ENCODE assay signal across 21 mouse cellular contexts in the genomic region with DNA sequence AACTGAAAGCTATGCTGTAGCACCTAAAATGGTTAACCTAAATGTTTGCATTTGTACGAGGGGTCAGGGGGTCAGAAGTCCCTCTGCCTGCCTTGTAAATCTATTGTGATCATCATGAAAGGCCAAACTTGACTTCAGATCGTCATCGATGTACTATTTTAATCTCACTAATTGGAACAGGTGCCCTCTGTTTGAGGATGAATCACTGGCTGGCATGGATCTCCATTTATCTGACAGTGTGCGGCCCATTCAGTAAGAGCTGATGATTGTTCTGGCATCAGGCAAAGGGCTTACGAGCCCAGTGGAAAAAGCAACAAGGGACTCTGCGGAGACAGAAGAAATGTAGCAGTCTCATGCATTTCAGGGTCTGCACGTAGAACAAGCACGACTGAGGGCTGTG.
DNase-seq lines count a peak whose midpoint lies in the region; ATAC-seq and TF ChIP-seq lines count a peak whose summit lies in the region.
"Had no signal": no experiment of that assay in that cellular context is flagged by ENCODE, and none has a peak within 500 bp of the region (broad histone marks: within the 10 kb centered on the region; RNA-seq: fewer than 3 reads in every experiment).

No protein-coding gene starts in this region.

- H3ac ChIP-seq in C2C12 (ENCODE audit: control insufficient read depth, insufficient read length, low read depth), result no peak overlapping the region

- no peak overlapping the region for H3K9ac ChIP-seq in liver, embryonic 16.5 days (ENCODE audit: low read depth, low read length)
- no peak overlapping the region for H3K9ac ChIP-seq in midbrain, postnatal 0 days (replicated peaks; ENCODE audit: low read length, poor library complexity, severe bottlenecking)
- H3K9ac ChIP-seq: embryonic facial prominence, embryonic 15.5 days; hindbrain, embryonic 14.5 days had no signal

- ATAC-seq in G1E (ENCODE audit: extremely low read depth, insufficient number of reproducible peaks, low FRiP score, poor library complexity, severe bottlenecking), result no peak
- 0 out of 2 replicates have a peak, but pooled peaks have one; percentile 3 for ATAC-seq in liver, embryonic 16.5 days (ENCODE audit: low read depth)
- no peak for ATAC-seq in midbrain, postnatal 0 days (ENCODE audit: low FRiP score)
- ATAC-seq: midbrain, embryonic 16.5 days had no signal

- DNase-seq in layer of hippocampus, adult 11-12 months (ENCODE audit: low spot score), result peak; percentile 52
- no peak for DNase-seq in layer of hippocampus, postnatal 10 days (ENCODE audit: low spot score in 2 of 2)
- no peak for DNase-seq in G1E (ENCODE audit: low spot score)
- no peak for DNase-seq in retina, postnatal 1 day
- DNase-seq in midbrain, postnatal 0 days (ENCODE audit: low spot score), result no peak
- DNase-seq: adrenal gland, postnatal 36 days; cerebellum, adult 9-10 months; gastrocnemius, postnatal 10 days; heart, adult 18-20 months; heart, postnatal 36 days; kidney, adult 9 months; kidney, postnatal 25 days; lung, adult 2 months; thymus, adult 2 months had no signal

- peaks cover 44% of the 10 kb centered on the region for H3K79me3 ChIP-seq in C2C12 (ENCODE audit: low read depth)

- H3K4me2 ChIP-seq in liver, embryonic 16.5 days (ENCODE audit: low read depth, low read length), result peak overlapping the region; percentile 29; the same call in 1 of the 2 replicates
- H3K4me2 ChIP-seq in midbrain, postnatal 0 days (ENCODE audit: low read depth, low read length, poor library complexity, severe bottlenecking), result no peak overlapping the region
- H3K4me2 ChIP-seq: embryonic facial prominence, embryonic 15.5 days; hindbrain, embryonic 14.5 days had no signal

- peaks cover 89% of the 10 kb centered on the region for H3K4me1 ChIP-seq in G1E (ENCODE audit: insufficient read depth, low read depth, low read length)
- peaks cover 29% of the 10 kb centered on the region for H3K4me1 ChIP-seq in liver, embryonic 16.5 days (ENCODE audit: control insufficient read depth, low read depth, low read length)
- H3K4me1 ChIP-seq in midbrain, postnatal 0 days (ENCODE audit: insufficient read depth, low read length), result peaks cover 7% of the 10 kb centered on the region; the same call in 1 of the 2 replicates
- H3K4me1 ChIP-seq: megakaryocyte, embryonic 14.5 days had no signal

- H3K79me2 ChIP-seq in C2C12 (ENCODE audit: control insufficient read depth, insufficient read depth), result peaks cover 99% of the 10 kb centered on the region

- no peaks in the 10 kb centered on the region for H3K36me3 ChIP-seq in C2C12 (ENCODE audit: control insufficient read depth, insufficient read depth)
- peaks cover 13% of the 10 kb centered on the region for H3K36me3 ChIP-seq in G1E (replicated peaks)
- H3K36me3 ChIP-seq in liver, embryonic 16.5 days (ENCODE audit: control insufficient read depth, insufficient read depth), result no peaks in the 10 kb centered on the region
- H3K36me3 ChIP-seq in midbrain, postnatal 0 days (ENCODE audit: insufficient read depth, low read length), result no peaks in the 10 kb centered on the region
- H3K36me3 ChIP-seq: embryonic facial prominence, embryonic 15.5 days; forebrain, embryonic 10.5 days had no signal

- WGBS in liver, embryonic 16.5 days (ENCODE audit: insufficient replicate concordance), result 67% methylated on average over 8 of the region's 8 CpGs
- WGBS in midbrain, postnatal 0 days, result 69% methylated on average over 8 of the region's 8 CpGs

- H3K4me3 ChIP-seq in C2C12 (ENCODE audit: insufficient read depth, poor library complexity, severe bottlenecking), result no peak overlapping the region
- peak overlapping the region; percentile 58; the same call in 1 of the 2 replicates for H3K4me3 ChIP-seq in G1E (ENCODE audit: low read depth, low read length)
- no peak overlapping the region for H3K4me3 ChIP-seq in liver, embryonic 16.5 days (ENCODE audit: low read depth, low read length)
- H3K4me3 ChIP-seq in midbrain, postnatal 0 days (ENCODE audit: low read depth, low read length), result no peak overlapping the region
- H3K4me3 ChIP-seq: embryonic facial prominence, embryonic 15.5 days; forebrain, embryonic 10.5 days; megakaryocyte, embryonic 14.5 days had no signal

- H3K27ac ChIP-seq in liver, embryonic 16.5 days (ENCODE audit: low read length), result peak overlapping the region; percentile 66
- H3K27ac ChIP-seq in midbrain, postnatal 0 days (ENCODE audit: low read depth, low read length), result no peak overlapping the region
- H3K27ac ChIP-seq: embryonic facial prominence, embryonic 15.5 days; forebrain, embryonic 10.5 days; hindbrain, embryonic 14.5 days had no signal

- no peaks in the 10 kb centered on the region for H3K27me3 ChIP-seq in C2C12 (ENCODE audit: control insufficient read depth, insufficient read depth, insufficient read length)
- H3K27me3 ChIP-seq in G1E (ENCODE audit: insufficient read depth, low read length), result no peaks in the 10 kb centered on the region
- H3K27me3 ChIP-seq in liver, embryonic 16.5 days (ENCODE audit: control insufficient read depth, insufficient read depth, low read depth, low read length), result no peaks in the 10 kb centered on the region
- no peaks in the 10 kb centered on the region for H3K27me3 ChIP-seq in midbrain, postnatal 0 days (ENCODE audit: insufficient read depth, low read length)
- H3K27me3 ChIP-seq: embryonic facial prominence, embryonic 15.5 days had no signal

- no peaks in the 10 kb centered on the region for H3K9me3 ChIP-seq in G1E (replicated peaks)
- H3K9me3 ChIP-seq in liver, embryonic 16.5 days (replicated peaks; ENCODE audit: control insufficient read depth, low read length), result no peaks in the 10 kb centered on the region
- H3K9me3 ChIP-seq in midbrain, postnatal 0 days (ENCODE audit: low read length), result no peaks in the 10 kb centered on the region
- H3K9me3 ChIP-seq: embryonic facial prominence, embryonic 15.5 days; forebrain, embryonic 10.5 days; megakaryocyte, embryonic 14.5 days had no signal

- TF ChIP-seq CTCF in C2C12 (IDR thresholded peaks at IDR 0.05; ENCODE audit: control insufficient read depth, insufficient read depth, insufficient read length) (no peak), G1E (IDR thresholded peaks at IDR 0.05; ENCODE audit: low read depth, low read length) (no peak)
- TF ChIP-seq CTCF in midbrain, postnatal 0 days (IDR thresholded peaks at IDR 0.05), result no peak

TF ChIP-seq in C2C12, 6 proteins besides CTCF, POLR2A, EP300 and RAD21:
- TF ChIP-seq FOSL1 (IDR thresholded peaks at IDR 0.05; ENCODE audit: insufficient read depth, low read length, poor library complexity, severe bottlenecking) (no peak), USF1 (IDR thresholded peaks at IDR 0.05; ENCODE audit: low read depth) (no peak), CEBPB (IDR thresholded peaks at IDR 0.05; ENCODE audit: low read depth) (no peak), MAX (IDR thresholded peaks at IDR 0.05) (no peak), MYOG (IDR thresholded peaks at IDR 0.05; ENCODE audit: control insufficient read depth, extremely low read depth, insufficient read length) (no peak), MYOD1 (IDR thresholded peaks at IDR 0.05; ENCODE audit: control insufficient read depth, insufficient read length, low read depth) (peak; percentile 12)
